Mouse (Mus musculus): Measurements from ENCODE around the gene Aqp2. TPM values are rescaled to one million over a fixed set of nuclear protein-coding genes. Genes with fewer than 3 reads are reported as not detected.

The Aqp2 gene
- total RNA-seq, 1 experiment from 2014 or later, result 0.82 TPM

DNA sequence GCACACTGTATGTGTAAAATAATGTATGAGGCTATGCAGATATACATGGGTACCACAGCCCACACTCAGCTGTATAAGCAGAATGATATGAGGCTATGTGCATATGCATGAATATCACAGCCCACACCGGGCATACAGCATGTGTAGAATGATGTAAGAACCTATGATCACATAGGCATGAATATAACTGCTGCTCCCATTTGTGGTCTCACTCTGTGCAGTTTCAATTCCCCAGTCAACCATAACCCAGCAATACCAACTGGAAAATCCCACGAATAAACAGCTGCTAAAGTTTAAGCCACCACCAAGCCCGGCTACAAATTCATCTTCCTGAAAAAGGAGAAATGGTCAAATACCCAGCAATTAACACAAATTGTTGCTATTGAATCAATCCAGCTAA, 39.7 kb downstream of the Aqp2 start:
- DNase-seq, result no peak

DNA sequence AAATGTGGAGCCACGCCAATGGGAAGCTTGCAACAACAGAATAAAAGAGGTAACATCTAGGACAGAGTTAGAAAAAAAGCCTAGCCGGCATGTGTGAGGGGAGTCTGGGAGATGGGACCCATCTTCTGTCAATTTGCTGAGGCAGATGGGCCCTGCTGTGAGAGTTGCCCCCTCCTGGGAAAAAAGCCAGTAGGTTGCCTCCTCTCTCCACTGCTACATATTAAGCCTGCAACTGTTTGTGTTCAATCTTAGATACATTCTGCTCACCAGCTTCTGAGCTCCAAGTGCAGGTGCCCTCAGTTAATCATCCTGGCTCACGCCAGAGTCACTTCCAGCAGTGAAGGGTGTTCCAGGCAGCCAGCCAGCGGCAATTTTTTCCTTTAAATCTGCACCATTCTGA, 41.0 kb downstream of the Aqp2 start:
- no peak for DNase-seq

DNA sequence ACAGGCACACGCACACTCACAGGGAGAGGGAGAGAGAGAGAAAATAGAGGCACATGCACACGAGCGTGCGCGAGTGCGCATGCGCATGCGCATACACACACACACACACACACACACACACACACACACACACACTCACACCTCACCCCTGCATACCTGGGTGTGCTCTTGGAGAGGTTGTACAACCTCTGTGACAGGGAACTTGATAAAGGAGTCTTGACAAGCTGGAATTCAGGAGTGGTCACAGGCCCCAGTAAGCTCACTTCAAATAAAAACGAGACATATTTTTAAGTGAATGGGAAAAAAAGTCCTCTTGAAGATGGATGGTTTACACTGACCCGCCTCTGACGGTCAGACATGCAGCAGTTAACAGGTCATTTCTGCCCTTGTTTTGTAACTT, 43.2 kb downstream of the Aqp2 start:
- DNase-seq, result no peak

DNA sequence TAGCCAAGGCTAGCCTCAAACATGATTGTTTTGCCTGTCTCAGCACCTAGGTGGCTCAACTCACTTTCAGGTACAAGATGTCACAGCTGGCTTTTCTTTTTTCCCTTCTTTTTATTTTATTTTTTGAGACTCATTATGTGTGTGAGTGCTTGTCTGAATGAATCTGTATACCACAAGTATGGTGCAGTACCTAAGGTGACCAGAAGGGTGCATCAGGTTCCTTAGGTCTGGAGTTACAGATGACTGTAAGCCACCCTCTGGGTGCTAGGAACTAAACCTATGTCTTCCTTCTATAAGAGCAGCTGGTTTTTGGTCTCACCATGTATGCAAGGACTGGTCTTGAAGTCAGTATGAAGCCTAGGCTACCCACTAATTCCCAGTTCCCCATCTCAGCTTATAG, 52.8 kb downstream of the Aqp2 start:
- DNase-seq, result no peak

Other genes starting within 250 kb of the Aqp2 start
- gene Fmnl3, start 208.6 kb upstream of the Aqp2 start, total RNA-seq (2021), result 16.4 and 24.1 TPM in 2 replicates
- 719 and 813 TPM in 2 replicates for gene Tmbim6, start 186.2 kb upstream of the Aqp2 start, total RNA-seq (2021)
- gene Nckap5l, start 121.3 kb upstream of the Aqp2 start, total RNA-seq (2021), result 40.6 and 42.1 TPM in 2 replicates
- gene Bcdin3d, start 104.3 kb upstream of the Aqp2 start, total RNA-seq (2021), result 6.2 and 7.7 TPM in 2 replicates
- gene Faim2, start 50.9 kb upstream of the Aqp2 start, total RNA-seq (2021), result 24.3 TPM in 2 replicates
- gene Aqp5, start 11.7 kb downstream of the Aqp2 start, total RNA-seq (2021), result 1.9 and 3.3 TPM in 2 replicates
- not detected in 2 replicates for gene Aqp6, start 22.3 kb downstream of the Aqp2 start, total RNA-seq (2021)
- gene Racgap1, start 72.6 kb downstream of the Aqp2 start, total RNA-seq (2021), result 13.4 and 13.6 TPM in 2 replicates
- 0.33 and 0.49 TPM in 2 replicates for gene Asic1, start 91.3 kb downstream of the Aqp2 start, total RNA-seq (2021)
- gene Smarcd1, start 123.1 kb downstream of the Aqp2 start, total RNA-seq (2021), result 51.9 and 63.6 TPM in 2 replicates
- gene Gm17349, start 126.4 kb downstream of the Aqp2 start, total RNA-seq (2021), result 30.4 and 43.7 TPM in 2 replicates
- gene Gpd1, start 138.5 kb downstream of the Aqp2 start, total RNA-seq (2021), result 639 and 861 TPM in 2 replicates
- 217 and 256 TPM in 2 replicates for gene Cox14, start 146.6 kb downstream of the Aqp2 start, total RNA-seq (2021)
- gene Cers5, start 193.8 kb downstream of the Aqp2 start, total RNA-seq (2021), result 47.5 and 61.7 TPM in 2 replicates

All from adrenal gland, postnatal 25 days (tissue).